16 mouse cellular contexts compared by ENCODE assay signal in genomic region chr11:34995515-34995914, GRCm38 (mm10).
"Had no signal": no experiment of that assay in that cellular context is flagged by ENCODE, and none has a peak within 500 bp of the region (broad histone marks: within the 10 kb centered on the region; RNA-seq: fewer than 3 reads in every experiment).

No protein-coding gene starts in this region.

- DNase-seq: retina, postnatal 1 day; right cerebral cortex, adult 18-20 months; right cerebral cortex, postnatal 14 days; right cerebral cortex, postnatal 25 days; right cerebral cortex, postnatal 4 days; spleen, adult 18-20 months; thymus, adult 18-20 months; thymus, adult 2 months; thymus, postnatal 14 days; thymus, postnatal 25 days; thymus, postnatal 36 days; thymus, postnatal 4 days had no signal

- H3K27ac ChIP-seq: neural tube, embryonic 13.5 days; neural tube, embryonic 15.5 days; stomach, embryonic 15.5 days; stomach, postnatal 0 days had no signal

- H3K9ac ChIP-seq: neural tube, embryonic 13.5 days; neural tube, embryonic 15.5 days; stomach, embryonic 15.5 days had no signal

- H3K4me3 ChIP-seq: neural tube, embryonic 13.5 days; neural tube, embryonic 15.5 days; stomach, embryonic 15.5 days had no signal

- H3K9me3 ChIP-seq: neural tube, embryonic 13.5 days; neural tube, embryonic 15.5 days; stomach, embryonic 15.5 days had no signal

- H3K4me2 ChIP-seq: neural tube, embryonic 13.5 days; neural tube, embryonic 15.5 days; stomach, embryonic 15.5 days had no signal

- H3K27me3 ChIP-seq: neural tube, embryonic 13.5 days; neural tube, embryonic 15.5 days; stomach, embryonic 15.5 days had no signal

- H3K4me1 ChIP-seq: neural tube, embryonic 13.5 days; neural tube, embryonic 15.5 days; stomach, embryonic 15.5 days had no signal

- H3K36me3 ChIP-seq: neural tube, embryonic 13.5 days; neural tube, embryonic 15.5 days; stomach, embryonic 15.5 days had no signal
